Mouse (Mus musculus) midbrain, postnatal 0 days (tissue): ENCODE results near the gene Abhd12. TPM values are rescaled to one million over a fixed set of nuclear protein-coding genes. Genes with fewer than 3 reads are reported as not detected.
A peak's percentile ranks its signal among the peaks of the same experiment; 100 is the strongest.

Experiments
- ATAC-seq: fragments of 200-750 bp; cut with Nextera tagmentation; 2 replicates; pipeline ENCODE4 v1.8.0; 2017; ENCODE audit warnings: moderate number of reproducible peaks, mild to moderate bottlenecking, moderate TSS enrichment, moderate library complexity; ENCODE audit not compliant: low FRiP score
- DNase-seq: peaks from one replicate; pipeline ENCODE4 v3.0.0-alpha.2; 2015; ENCODE audit warnings: low spot score
- H3K27ac ChIP-seq: fragments of 300-500 bp; sonication (generic); 2 replicates; pipeline ENCODE4 v1.5.1; 2014; ENCODE audit warnings: low read depth, mild to moderate bottlenecking, low read length, mixed read lengths
- H3K27me3 ChIP-seq: fragments of 300-500 bp; sonication (generic); 2 replicates; pipeline ENCODE4 v1.6.1; 2014; ENCODE audit warnings: low read length, control low read depth, mixed read lengths; ENCODE audit not compliant: insufficient read depth
- H3K36me3 ChIP-seq: fragments of 300-500 bp; sonication (generic); 2 replicates; pipeline ENCODE4 v1.6.1; 2014; ENCODE audit warnings: low read length, control low read depth, mixed read lengths; ENCODE audit not compliant: insufficient read depth
- H3K4me1 ChIP-seq: fragments of 300-500 bp; sonication (generic); 2 replicates; pipeline ENCODE4 v1.6.1; 2014; ENCODE audit warnings: mild to moderate bottlenecking, control low read depth, antibody characterized with exemption, low read length, mixed read lengths; ENCODE audit not compliant: insufficient read depth
- H3K4me2 ChIP-seq: fragments of 300-500 bp; sonication (generic); 2 replicates; pipeline ENCODE4 v1.6.1; 2014; ENCODE audit warnings: low read depth, mild to moderate bottlenecking, low read length, mixed read lengths; ENCODE audit not compliant: poor library complexity, severe bottlenecking
- H3K4me3 ChIP-seq: fragments of 300-500 bp; sonication (generic); 2 replicates; pipeline ENCODE4 v1.5.1; 2014; ENCODE audit warnings: low read depth, mild to moderate bottlenecking, low read length, moderate library complexity
- H3K9ac ChIP-seq: fragments of 300-500 bp; sonication (generic); replicated peaks from 2 replicates; pipeline ENCODE4 v1.6.1; 2014; ENCODE audit warnings: mild to moderate bottlenecking, low read length, moderate library complexity, mixed read lengths; ENCODE audit not compliant: poor library complexity, severe bottlenecking
- H3K9me3 ChIP-seq: fragments of 300-500 bp; sonication (generic); 2 replicates; pipeline ENCODE4 v1.6.1; 2016; ENCODE audit warnings: low read length, control low read depth
- CTCF ChIP-seq: IDR thresholded peaks from 2 replicates; pipeline ENCODE4 v1.5.1; 2016; ENCODE audit warnings: antibody characterized with exemption, mild to moderate bottlenecking
- whole genome bisulfite sequencing: fragments of 180-500 bp; shearing (Covaris S2); extraction: QIAGEN DNeasy Blood & Tissue Kit; methylation state at CpG from one replicate; pipeline ENCODE4 v1.1.7; 2014; 5-methylcytosine and 5-hydroxymethylcytosine counted together
- polyA plus RNA-seq: library from polyadenylated mRNA; unstranded; fragments of >200 nt; fragmentation: Nextera tagmentation; extraction: Ambion mirVana; gene quantifications from 2 replicates; pipeline ENCODE4 v1.2.1, GENCODE M21; 2015
- total RNA-seq: library from RNA; depleted of rRNA; stranded (reverse); fragments of >200 nt; gene quantifications from 2 replicates; pipeline ENCODE4 v1.2.3, GENCODE M21; 2014

The Abhd12 gene
- total and polyA plus RNA-seq, 2 experiments from 2014 or later = 144 to 156 TPM

GRCm38 (mm10) chr2:150944017-150944416 lies 39.5 kb upstream of the Abhd12 start:
- no peak for TF ChIP-seq CTCF
- ATAC-seq (no peak), DNase-seq (no peak)
- Histone ChIP-seq H3K9me3 (no peaks in the 10 kb centered on the region), H3K4me3 (no peak overlapping the region), H3K27ac (no peak overlapping the region), H3K4me2 (no peak overlapping the region), H3K27me3 (no peaks in the 10 kb centered on the region), H3K9ac (no peak overlapping the region), H3K36me3 (no peaks in the 10 kb centered on the region; the same call in 1 of the 2 replicates), H3K4me1 (no peaks in the 10 kb centered on the region)
- 93% methylated on average over 5 of the region's 5 CpGs for WGBS

GRCm38 (mm10) chr2:150934659-150935058 lies 30.1 kb upstream of the Abhd12 start:
- Histone ChIP-seq H3K4me1 (no peaks in the 10 kb centered on the region), H3K9me3 (no peaks in the 10 kb centered on the region), H3K36me3 (peaks cover 17% of the 10 kb centered on the region), H3K9ac (no peak overlapping the region), H3K27ac (no peak overlapping the region), H3K4me3 (no peak overlapping the region), H3K27me3 (no peaks in the 10 kb centered on the region), H3K4me2 (no peak overlapping the region)
- DNase-seq = no peak
- TF ChIP-seq CTCF = no peak
- ATAC-seq = no peak
- WGBS = 94% methylated on average over 4 of the region's 4 CpGs

- TF ChIP-seq CTCF = no peak
- no peak overlapping the region for H3K9ac ChIP-seq
- H3K4me1 ChIP-seq = no peaks in the 10 kb centered on the region
- no peak for DNase-seq
- H3K4me2 ChIP-seq = no peak overlapping the region
- no peak overlapping the region for H3K27ac ChIP-seq
- WGBS = 91% methylated on average over 19 of the region's 19 CpGs
- H3K4me3 ChIP-seq = no peak overlapping the region
- H3K36me3 ChIP-seq = peaks cover 17% of the 10 kb centered on the region
- no peaks in the 10 kb centered on the region for H3K27me3 ChIP-seq
- no peaks in the 10 kb centered on the region for H3K9me3 ChIP-seq
- no peak for ATAC-seq
Measured at GRCm38 (mm10) chr2:150933482-150933881, 28.9 kb upstream of the Abhd12 start.

GRCm38 (mm10) chr2:150930806-150931205 lies 26.3 kb upstream of the Abhd12 start:
- Histone ChIP-seq H3K9me3 (no peaks in the 10 kb centered on the region), H3K9ac (no peak overlapping the region), H3K27ac (no peak overlapping the region), H3K4me3 (no peak overlapping the region), H3K4me2 (no peak overlapping the region), H3K4me1 (no peaks in the 10 kb centered on the region), H3K27me3 (no peaks in the 10 kb centered on the region), H3K36me3 (peaks cover 6% of the 10 kb centered on the region)
- ATAC-seq = no peak
- DNase-seq = peak; percentile 17
- no peak for TF ChIP-seq CTCF
- WGBS = 68% methylated on average over 3 of the region's 3 CpGs

- Histone ChIP-seq H3K4me1 (no peaks in the 10 kb centered on the region), H3K9me3 (no peaks in the 10 kb centered on the region), H3K4me2 (no peak overlapping the region), H3K36me3 (0 out of 2 replicates have a peak, but pooled peaks cover 2% of the 10 kb centered on the region), H3K9ac (no peak overlapping the region; the same call in 1 of the 2 replicates), H3K4me3 (no peak overlapping the region), H3K27ac (no peak overlapping the region), H3K27me3 (no peaks in the 10 kb centered on the region)
- TF ChIP-seq CTCF = no peak
- no peak for DNase-seq
- WGBS = 91% methylated on average over 6 of the region's 6 CpGs
- no peak for ATAC-seq
Measured at GRCm38 (mm10) chr2:150929156-150929555, 24.6 kb upstream of the Abhd12 start.

- Histone ChIP-seq H3K27me3 (no peaks in the 10 kb centered on the region), H3K4me1 (no peaks in the 10 kb centered on the region), H3K4me3 (no peak overlapping the region), H3K9ac (no peak overlapping the region), H3K27ac (no peak overlapping the region), H3K36me3 (no peaks in the 10 kb centered on the region), H3K4me2 (no peak overlapping the region), H3K9me3 (no peaks in the 10 kb centered on the region)
- ATAC-seq = no peak
- no peak for DNase-seq
- WGBS = 94% methylated on average over 11 of the region's 11 CpGs
- no peak for TF ChIP-seq CTCF
Measured at GRCm38 (mm10) chr2:150927038-150927720, 22.6 kb upstream of the Abhd12 start.
